Mouse (Mus musculus): ENCODE results near the gene Pdhx.

Gene Pdhx

GRCm38 (mm10) chr2:103073219-103073982 is at the start of gene Pdhx, which contains the start of gene Apip:
Gene Pdhx, minus strand, starts transcription at chr2:103073513.
Gene Apip, plus strand, starts transcription at chr2:103073675.
- peak; percentile 100 for DNase-seq (ENCODE audit: low read depth, low spot score)

GRCm38 (mm10) chr2:103119197-103119854 is 46.0 kb upstream of the Pdhx start:
- DNase-seq (ENCODE audit: low read depth, low spot score): peak; percentile 1

- no peak for DNase-seq (ENCODE audit: low read depth, low spot score)
Measured at GRCm38 (mm10) chr2:103118324-103119196, 45.2 kb upstream of the Pdhx start.

GRCm38 (mm10) chr2:103117212-103117611 is 43.9 kb upstream of the Pdhx start:
- no peak for DNase-seq (ENCODE audit: low read depth, low spot score)

- DNase-seq (ENCODE audit: low read depth, low spot score): no peak
Measured at GRCm38 (mm10) chr2:103111669-103112068, 38.4 kb upstream of the Pdhx start.

GRCm38 (mm10) chr2:103106172-103106571 is 32.9 kb upstream of the Pdhx start:
- no peak for DNase-seq (ENCODE audit: low read depth, low spot score)

GRCm38 (mm10) chr2:103102595-103102994 is 29.3 kb upstream of the Pdhx start:
- DNase-seq (ENCODE audit: low read depth, low spot score): no peak

- no peak for DNase-seq (ENCODE audit: low read depth, low spot score)
Measured at GRCm38 (mm10) chr2:103089521-103089920, 16.2 kb upstream of the Pdhx start.

- DNase-seq (ENCODE audit: low read depth, low spot score): no peak
Measured at GRCm38 (mm10) chr2:103088099-103088498, 14.8 kb upstream of the Pdhx start.

GRCm38 (mm10) chr2:103086432-103086831 is 13.1 kb upstream of the Pdhx start:
- DNase-seq (ENCODE audit: low read depth, low spot score): no peak

- no peak for DNase-seq (ENCODE audit: low read depth, low spot score)
Measured at GRCm38 (mm10) chr2:103085633-103086032, 12.3 kb upstream of the Pdhx start.

GRCm38 (mm10) chr2:103084451-103084850 is 11.1 kb upstream of the Pdhx start:
- no peak for DNase-seq (ENCODE audit: low read depth, low spot score)

- no peak for DNase-seq (ENCODE audit: low read depth, low spot score)
Measured at GRCm38 (mm10) chr2:103082853-103083252, 9.5 kb upstream of the Pdhx start.

GRCm38 (mm10) chr2:103081706-103082105 is 8.4 kb upstream of the Pdhx start:
- DNase-seq (ENCODE audit: low read depth, low spot score): no peak

GRCm38 (mm10) chr2:103081117-103081516 is 7.8 kb upstream of the Pdhx start:
- no peak for DNase-seq (ENCODE audit: low read depth, low spot score)

- DNase-seq (ENCODE audit: low read depth, low spot score): no peak
Measured at GRCm38 (mm10) chr2:103070586-103070985, 2.7 kb downstream of the Pdhx start.

GRCm38 (mm10) chr2:103069752-103070405 is 3.4 kb downstream of the Pdhx start:
- DNase-seq (ENCODE audit: low read depth, low spot score): no peak

GRCm38 (mm10) chr2:103068602-103069001 is 4.7 kb downstream of the Pdhx start:
- no peak for DNase-seq (ENCODE audit: low read depth, low spot score)

GRCm38 (mm10) chr2:103067552-103068207 is 5.6 kb downstream of the Pdhx start:
- DNase-seq (ENCODE audit: low read depth, low spot score): no peak

- DNase-seq (ENCODE audit: low read depth, low spot score): no peak
Measured at GRCm38 (mm10) chr2:103066683-103067551, 6.4 kb downstream of the Pdhx start.

All from c-Kit-negative CD71-positive TER-119-positive erythroid progenitor cells, embryonic 14.5 days (primary cell).